Mouse (Mus musculus) erythroblast, embryonic 14.5 days (primary cell): ENCODE measurements around the gene Stambpl1. TPM values are rescaled to one million over a fixed set of nuclear protein-coding genes. Genes with fewer than 3 reads are reported as not detected.

Experiments used
- H3K27me3 ChIP-seq: 2 replicates; pipeline ENCODE4 v1.6.1; 2012; ENCODE audit warnings: inconsistent platforms; ENCODE audit not compliant: control insufficient read depth
- H3K36me3 ChIP-seq: 2 replicates; pipeline ENCODE4 v1.6.1; 2012; ENCODE audit warnings: mild to moderate bottlenecking, inconsistent platforms; ENCODE audit not compliant: control insufficient read depth
- H3K4me1 ChIP-seq: 2 replicates; pipeline ENCODE4 v1.6.1; 2012; ENCODE audit warnings: inconsistent platforms; ENCODE audit not compliant: control insufficient read depth
- H3K4me3 ChIP-seq: replicated peaks from 2 replicates; pipeline ENCODE3; 2012; ENCODE audit warnings: moderate library complexity, mild to moderate bottlenecking, inconsistent platforms
- H3K9me3 ChIP-seq: 2 replicates; pipeline ENCODE4 v1.6.1; 2012; ENCODE audit warnings: low read length, inconsistent platforms, mixed read lengths; ENCODE audit not compliant: control insufficient read depth
- GATA1 ChIP-seq: IDR thresholded peaks from 2 replicates; pipeline ENCODE4 v1.6.1; 2012; ENCODE audit warnings: low read length, inconsistent platforms, mixed read lengths
- TAL1 ChIP-seq: IDR thresholded peaks from 3 replicates; pipeline ENCODE4 v1.6.1; 2012; ENCODE audit warnings: low read length, inconsistent platforms, mixed read lengths
- polyA plus RNA-seq: library from polyadenylated mRNA; stranded (reverse); fragments of >175 nt; gene quantifications from 2 replicates; pipeline ENCODE4 v1.2.3, GENCODE M21; 2012

The Stambpl1 gene
- polyA plus RNA-seq, 1 experiment: not detected

DNA sequence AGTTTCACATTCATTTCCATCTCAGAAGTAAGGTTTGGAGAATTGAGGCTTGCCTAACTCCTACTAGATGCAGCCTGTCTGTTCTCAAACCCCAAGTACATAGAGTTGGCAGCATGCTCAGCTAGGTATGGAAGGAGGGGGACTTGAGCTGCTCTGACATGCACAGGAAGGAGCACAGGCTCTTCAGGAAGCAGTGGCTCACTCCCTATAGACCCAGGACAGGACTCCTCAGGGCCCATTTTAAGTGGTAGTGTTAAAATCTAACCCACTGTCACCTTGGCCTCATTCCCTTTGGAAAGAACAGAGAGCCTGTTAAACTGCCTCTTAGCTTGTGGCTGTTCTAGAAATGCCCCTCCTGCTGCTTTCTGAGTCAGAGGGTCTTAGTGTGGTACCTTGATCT is 50.9 kb downstream of the Stambpl1 start:
- Histone ChIP-seq H3K36me3 (no peaks in the 10 kb centered on the region), H3K4me1 (no peaks in the 10 kb centered on the region), H3K27me3 (no peaks in the 10 kb centered on the region), H3K9me3 (no peaks in the 10 kb centered on the region), H3K4me3 (no peak overlapping the region)
- TF ChIP-seq GATA1 (no peak), TAL1 (no peak)

DNA sequence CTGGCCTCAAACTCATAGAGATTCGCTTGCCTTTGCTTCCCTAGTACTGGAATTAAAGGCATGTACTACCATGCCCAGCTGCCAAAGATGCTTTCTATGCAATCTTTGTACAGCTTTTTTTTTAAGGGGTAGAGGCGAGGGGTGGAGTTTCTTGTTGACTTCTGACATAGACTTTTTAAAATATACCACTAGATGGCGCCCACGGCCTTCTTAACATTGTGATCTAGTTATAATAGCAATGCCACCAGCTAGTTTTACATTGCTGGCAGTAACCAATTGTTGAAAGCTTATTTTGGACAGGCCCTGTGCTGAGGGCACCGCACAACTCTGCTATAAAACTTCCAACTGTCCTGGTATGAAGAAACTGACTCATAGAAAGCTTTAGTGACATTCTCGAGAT is 52.0 kb downstream of the Stambpl1 start:
- TF ChIP-seq GATA1 (no peak), TAL1 (no peak)
- H3K4me3 ChIP-seq: no peak overlapping the region
- H3K4me1 ChIP-seq: no peaks in the 10 kb centered on the region
- H3K36me3 ChIP-seq: no peaks in the 10 kb centered on the region
- no peaks in the 10 kb centered on the region for H3K27me3 ChIP-seq
- H3K9me3 ChIP-seq: no peaks in the 10 kb centered on the region

DNA sequence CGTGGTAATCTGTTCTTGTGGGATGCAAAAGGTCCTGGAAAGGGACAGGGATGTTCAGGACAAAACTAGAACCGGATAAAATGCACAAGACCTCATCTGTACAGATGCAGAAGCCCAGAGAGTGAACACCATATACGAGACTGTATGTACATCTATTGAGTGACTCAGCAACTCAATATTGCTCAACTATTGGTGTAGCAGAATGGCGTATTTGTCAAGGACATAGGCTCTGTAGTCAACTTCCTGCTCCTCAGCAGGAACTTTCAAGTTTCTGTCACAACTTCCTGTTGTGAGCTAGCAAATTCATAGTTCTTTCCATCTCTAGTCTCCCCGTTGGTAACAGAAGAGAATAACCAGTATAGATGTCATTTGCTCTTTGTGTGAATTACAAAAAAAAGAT is 56.5 kb downstream of the Stambpl1 start:
- H3K4me3 ChIP-seq: no peak overlapping the region
- H3K4me1 ChIP-seq: no peaks in the 10 kb centered on the region
- no peak for TF ChIP-seq TAL1
- TF ChIP-seq GATA1: no peak
- H3K36me3 ChIP-seq: no peaks in the 10 kb centered on the region
- no peaks in the 10 kb centered on the region for H3K9me3 ChIP-seq
- H3K27me3 ChIP-seq: no peaks in the 10 kb centered on the region

DNA sequence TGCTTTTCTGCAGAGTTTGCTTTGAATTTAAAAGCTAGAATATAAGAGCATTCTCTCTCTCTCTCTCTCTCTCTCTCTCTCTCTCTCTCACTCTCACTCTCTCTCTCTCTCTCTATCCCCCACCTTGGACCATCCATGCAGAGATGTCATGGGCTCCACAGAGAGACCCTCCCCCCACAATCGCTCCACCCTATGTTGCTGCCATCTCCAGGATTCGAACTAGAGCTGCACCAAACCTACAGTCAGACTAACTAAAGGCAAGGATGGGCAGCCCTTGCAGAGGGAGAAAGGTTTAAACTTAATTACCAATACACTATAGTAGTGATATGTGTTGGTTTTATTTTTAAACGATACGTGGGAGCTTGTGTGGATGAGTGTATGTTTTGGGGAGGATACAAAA is 58.6 kb downstream of the Stambpl1 start:
- no peak for TF ChIP-seq GATA1
- TF ChIP-seq TAL1: no peak
- Histone ChIP-seq H3K4me1 (no peaks in the 10 kb centered on the region), H3K9me3 (no peaks in the 10 kb centered on the region), H3K27me3 (no peaks in the 10 kb centered on the region), H3K4me3 (no peak overlapping the region), H3K36me3 (no peaks in the 10 kb centered on the region)

DNA sequence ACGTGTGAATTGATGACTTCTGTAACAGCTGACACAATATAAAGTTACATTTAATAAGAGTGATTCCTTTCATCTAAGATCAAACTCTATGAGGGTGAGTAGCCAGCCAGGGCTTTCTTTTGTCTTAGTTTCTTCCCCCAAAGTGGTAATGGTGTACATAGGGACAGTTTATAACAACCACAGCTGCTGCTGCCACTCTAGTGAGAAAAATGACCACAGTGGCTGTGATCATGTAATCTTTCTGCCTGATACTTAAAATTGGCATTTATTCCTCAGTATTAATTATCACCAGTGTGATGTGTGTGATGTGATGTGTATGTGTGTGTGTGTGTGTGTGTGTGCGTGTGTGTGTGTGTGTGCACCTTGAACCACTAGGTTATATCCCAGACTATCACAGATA is 59.9 kb downstream of the Stambpl1 start:
- Histone ChIP-seq H3K4me3 (no peak overlapping the region), H3K27me3 (no peaks in the 10 kb centered on the region), H3K36me3 (no peaks in the 10 kb centered on the region), H3K9me3 (no peaks in the 10 kb centered on the region), H3K4me1 (no peaks in the 10 kb centered on the region)
- TF ChIP-seq TAL1: no peak
- no peak for TF ChIP-seq GATA1

DNA sequence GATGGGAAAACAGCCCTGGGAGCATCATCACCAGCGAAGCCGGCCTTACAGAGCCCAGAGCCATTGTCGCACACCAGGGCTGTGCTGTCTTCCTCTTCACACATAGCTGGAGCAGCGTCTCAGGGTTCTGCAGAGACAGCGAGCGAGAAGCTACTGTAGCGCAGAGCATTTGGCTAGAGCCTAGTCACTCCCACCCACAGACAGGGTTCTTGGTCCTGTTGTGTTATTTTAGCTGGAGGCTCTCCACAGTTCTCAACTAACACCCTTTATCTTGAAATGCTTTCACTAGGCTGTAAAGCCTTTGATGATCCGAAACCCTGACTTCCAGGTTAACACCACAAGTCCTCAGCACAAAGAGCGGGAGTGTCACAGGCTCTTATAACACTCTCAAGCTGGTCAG is 60.4 kb downstream of the Stambpl1 start:
- Histone ChIP-seq H3K4me3 (no peak overlapping the region), H3K4me1 (no peaks in the 10 kb centered on the region), H3K27me3 (no peaks in the 10 kb centered on the region), H3K9me3 (no peaks in the 10 kb centered on the region), H3K36me3 (no peaks in the 10 kb centered on the region)
- TF ChIP-seq GATA1 (no peak), TAL1 (no peak)

DNA sequence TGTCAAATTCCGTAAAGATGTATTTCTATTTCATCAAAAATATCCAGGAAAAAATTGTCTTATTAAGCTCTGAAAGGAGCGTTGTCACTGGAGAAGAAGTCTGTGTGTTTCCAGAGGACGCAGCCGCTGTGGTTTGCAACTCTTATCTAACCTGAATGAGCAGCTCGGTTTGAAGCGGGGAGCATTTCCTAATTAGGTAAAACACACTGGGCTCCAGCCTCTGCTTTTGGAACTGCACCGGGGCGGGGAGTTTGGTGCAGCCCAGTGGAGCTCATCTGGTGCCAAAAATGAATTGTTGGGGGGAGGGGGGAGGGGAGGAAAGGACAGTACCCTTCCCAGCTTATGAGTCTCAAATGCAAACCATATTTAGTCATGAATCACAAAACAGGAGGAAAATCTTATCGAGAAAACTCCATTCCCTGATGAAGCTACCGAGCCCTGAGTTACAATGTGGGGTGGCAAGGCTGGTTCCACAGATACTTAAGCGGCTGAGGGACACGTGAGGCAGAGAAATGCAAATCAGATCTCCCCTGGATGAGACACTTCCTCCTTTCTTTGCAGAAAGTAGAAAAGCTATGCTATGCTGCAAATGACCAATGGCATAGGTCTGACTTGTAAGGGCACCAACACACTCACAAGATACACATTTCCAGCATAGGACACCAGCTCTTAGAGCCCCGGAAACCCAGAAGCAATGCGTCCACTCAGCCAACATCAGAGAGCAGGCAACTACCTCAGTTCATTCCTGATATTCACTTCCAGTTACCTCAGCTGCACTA is 62.3 kb downstream of the Stambpl1 start:
- Histone ChIP-seq H3K36me3 (no peaks in the 10 kb centered on the region), H3K4me1 (no peaks in the 10 kb centered on the region), H3K27me3 (no peaks in the 10 kb centered on the region), H3K9me3 (no peaks in the 10 kb centered on the region), H3K4me3 (no peak overlapping the region)
- TF ChIP-seq TAL1: no peak
- TF ChIP-seq GATA1: no peak

DNA sequence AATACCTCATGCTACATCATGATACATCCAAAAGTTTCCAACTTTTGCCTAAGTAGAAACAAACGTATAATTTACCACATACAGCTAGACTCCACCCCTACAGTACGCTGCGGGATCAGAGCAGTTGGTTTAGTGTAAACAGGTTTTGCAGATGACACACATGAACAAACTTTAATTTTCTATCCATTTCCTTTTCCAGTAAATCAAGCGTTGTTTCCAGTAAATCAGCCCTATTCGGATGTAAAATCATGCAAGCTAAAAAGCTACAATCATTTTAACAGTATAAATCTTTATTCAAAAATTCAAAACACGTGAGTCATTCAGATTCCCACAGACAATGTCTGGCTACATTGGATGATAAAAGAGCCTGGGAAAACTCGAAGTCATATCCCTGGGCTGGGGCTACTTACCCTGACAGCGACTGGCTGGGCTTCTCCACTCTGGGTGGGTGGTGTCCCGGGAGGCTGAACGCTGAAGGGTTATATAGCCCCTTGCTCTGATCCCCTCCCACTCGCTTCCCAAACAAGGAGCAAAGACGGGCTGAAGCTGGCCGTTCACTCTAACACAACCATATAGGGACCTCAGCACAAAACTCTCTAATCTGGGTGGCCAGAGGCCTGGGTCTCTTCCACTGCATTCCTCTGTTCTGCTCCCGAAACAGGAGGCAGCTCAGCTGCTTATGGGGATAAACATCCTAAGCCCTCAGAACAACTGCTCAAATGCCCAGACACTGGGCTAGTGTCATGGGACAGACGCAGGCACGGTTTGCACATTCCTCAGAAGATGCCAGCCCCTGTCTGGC is 63.1 kb downstream of the Stambpl1 start, which contains the start of gene Acta2:
Acta2 (minus strand) TSS at position 711 of the 802 bp plus-strand sequence.
- no peak within 1 kb of the TSS for H3K4me3 ChIP-seq

DNA sequence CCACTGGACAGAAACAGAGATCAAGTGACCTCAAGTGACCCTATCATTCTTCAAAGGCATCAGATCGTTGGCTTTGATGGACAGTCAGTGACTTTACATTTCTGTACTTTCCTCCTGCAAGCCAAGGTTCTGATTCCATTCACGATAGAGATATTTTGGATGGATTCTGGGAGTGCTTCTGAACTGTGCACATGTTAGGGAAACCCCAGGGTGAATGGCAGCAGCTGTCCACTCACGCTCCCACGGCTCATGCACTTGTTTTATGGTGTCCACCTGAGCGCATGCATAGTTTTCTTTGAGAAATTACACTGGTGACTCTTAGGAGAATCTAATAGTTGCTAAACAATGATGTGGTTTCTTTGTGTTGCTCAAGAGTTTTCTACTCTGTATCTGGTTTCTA is 64.1 kb downstream of the Stambpl1 start:
- Histone ChIP-seq H3K4me3 (no peak overlapping the region), H3K4me1 (no peaks in the 10 kb centered on the region), H3K36me3 (no peaks in the 10 kb centered on the region), H3K27me3 (no peaks in the 10 kb centered on the region), H3K9me3 (no peaks in the 10 kb centered on the region)
- no peak for TF ChIP-seq GATA1
- no peak for TF ChIP-seq TAL1

More for the DNA sequence above, 63.1 kb downstream of the Stambpl1 start, which contains the start of gene Acta2:
- no peaks in the 10 kb centered on the region for H3K4me1 ChIP-seq
- H3K9me3 ChIP-seq: no peaks in the 10 kb centered on the region
- TF ChIP-seq TAL1 (no peak), GATA1 (no peak)
- no peaks in the 10 kb centered on the region for H3K36me3 ChIP-seq
- H3K27me3 ChIP-seq: no peaks in the 10 kb centered on the region
